Mouse (Mus musculus) liver, embryonic 14.5 days (tissue): Measurements from ENCODE around the gene Ikzf1.

Experiments
- CTCF ChIP-seq: IDR thresholded peaks from 2 replicates; pipeline ENCODE4 v1.5.1; 2016; ENCODE audit warnings: antibody characterized with exemption, low read depth, control low read depth
- EP300 ChIP-seq: IDR thresholded peaks from 2 replicates; pipeline ENCODE4 v1.6.1; 2016; ENCODE audit warnings: antibody characterized with exemption, low read depth

GRCm38 (mm10) chr11:11691324-11692058 lies 6.7 kb downstream of the Ikzf1 start:
- TF ChIP-seq CTCF: no peak
- no peak for TF ChIP-seq EP300
